Mouse (Mus musculus): Measurements from ENCODE around the gene Eef1akmt3.

DNA sequence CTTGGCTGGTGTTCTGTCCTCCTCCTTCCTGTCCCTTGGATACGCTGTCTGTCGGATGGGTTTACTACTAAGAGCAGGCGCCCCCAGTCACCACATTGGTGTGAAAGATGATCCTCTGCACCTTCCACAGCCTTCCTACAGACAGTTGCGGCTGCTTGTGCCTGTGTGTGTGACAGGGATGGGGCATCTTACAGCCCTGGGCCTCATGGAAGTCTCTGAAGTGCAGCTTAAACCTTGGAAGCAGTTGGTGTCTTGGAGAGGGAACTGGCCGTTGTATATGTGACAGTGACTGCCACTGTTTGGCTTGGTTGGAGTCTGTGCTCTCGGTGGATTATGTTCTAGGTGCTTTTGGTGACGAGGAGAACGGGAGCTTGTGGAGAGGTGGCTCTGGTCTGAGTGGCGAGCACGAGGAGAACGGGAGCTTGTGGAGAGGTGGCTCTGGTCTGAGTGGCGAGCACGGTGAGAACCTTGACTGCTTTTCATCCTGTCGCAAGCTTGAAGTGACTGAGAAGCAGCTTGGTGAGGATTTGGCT, 58.1 kb downstream of the Eef1akmt3 start:
- TF ChIP-seq CTCF (IDR thresholded peaks at IDR 0.05; ENCODE audit: low read depth, low read length): no peak
- TF ChIP-seq POLR2A (IDR thresholded peaks at IDR 0.05; ENCODE audit: extremely low read depth, insufficient read depth, low read length): no peak
